13 mouse cellular contexts compared by ENCODE assay signal in the genomic region with DNA sequence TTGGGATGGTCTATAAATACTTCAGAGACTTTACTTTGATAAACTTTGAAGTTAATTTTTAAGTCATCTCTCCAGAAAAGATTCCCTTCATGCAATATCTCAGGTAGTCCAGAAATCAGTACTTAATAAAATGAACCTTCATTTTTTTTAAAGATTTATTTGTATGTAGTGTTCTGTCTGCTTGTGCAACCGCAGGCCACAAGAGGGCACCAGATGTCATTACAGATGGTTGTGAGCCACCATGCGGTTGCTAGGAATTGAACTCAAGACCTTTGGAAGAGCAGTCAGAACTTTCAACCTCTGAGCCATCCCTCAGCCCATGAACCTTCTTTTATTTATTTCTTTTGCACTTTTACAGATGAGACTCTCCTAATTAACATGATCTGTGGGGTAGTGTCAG. TPM values are rescaled to one million over a fixed set of nuclear protein-coding genes. Genes with fewer than 3 reads are reported as not detected.
A peak's percentile ranks its signal among the peaks of the same experiment; 100 is the strongest.
DNase-seq lines count a peak whose midpoint lies in the region; ATAC-seq and TF ChIP-seq lines count a peak whose summit lies in the region.
"Had no signal": no experiment of that assay in that cellular context is flagged by ENCODE, and none has a peak within 500 bp of the region (broad histone marks: within the 10 kb centered on the region; RNA-seq: fewer than 3 reads in every experiment).

No protein-coding gene starts in this region.

- TF ChIP-seq CTCF in layer of hippocampus, adult 2 months (conservative IDR thresholded peaks at IDR 0.05): peak; percentile 61

- DNase-seq in layer of hippocampus, adult 2 months (ENCODE audit: low spot score in 2 of 2): no peak
- no peak for DNase-seq in layer of hippocampus, adult 11-12 months (ENCODE audit: low spot score)
- DNase-seq in 416B (ENCODE audit: low read depth): peak; percentile 26
- DNase-seq in c-Kit-positive CD71-positive TER-119-positive erythroid progenitor cells, embryonic 14.5 days (ENCODE audit: low spot score): peak; percentile 6
- no peak for DNase-seq in layer of hippocampus, postnatal 25 days (ENCODE audit: extremely low spot score in 1 of 2, low spot score in 1 of 2)
- DNase-seq: cerebellum, adult 9-11 months had no signal

- H3K4me3 ChIP-seq in layer of hippocampus, adult 2 months: no peak overlapping the region

- no peak overlapping the region for H3K27ac ChIP-seq in layer of hippocampus, adult 2 months

- ATAC-seq in CD4-positive, CD25-positive, alpha-beta regulatory T cell, adult 4 months: peak; percentile 41
- ATAC-seq in megakaryocyte-erythroid progenitor cell, adult 5-6 weeks (replicated peaks; ENCODE audit: low FRiP score, low TSS enrichment, poor library complexity, severe bottlenecking): no peak
- ATAC-seq in activated CD4-positive, CD25-positive, alpha-beta regulatory T cell, adult 4 months: no peak

RNA-seq across cellular contexts. Expression of a gene that starts 13.8 kb away (rescaled TPM):
- 10 to 100 TPM; 57.2 to 57.3 TPM for total RNA-seq in layer of hippocampus, adult 2 months (2021)
- 10 to 100 TPM; 10.0 to 10.4 TPM for polyA plus RNA-seq in CD4-positive, CD25-positive, alpha-beta regulatory T cell, adult 4 months (2017; shearing (Covaris generic))
- 3.3 and 4.3 TPM in 2 replicates for total RNA-seq in megakaryocyte-erythroid progenitor cell, adult 5-6 weeks (2014; fragmentation: Nextera tagmentation)
- 8.0 and 8.4 TPM in 2 replicates for total RNA-seq in megakaryocyte-erythroid progenitor cell, adult 5-6 weeks (2017)
- total RNA-seq in layer of hippocampus, postnatal 25 days (2021): 10 to 100 TPM; 50.5 to 54.6 TPM
- 10 to 100 TPM; 11.9 to 12.6 TPM for polyA plus RNA-seq in activated CD4-positive, CD25-positive, alpha-beta regulatory T cell, adult 4 months (2017; shearing (Covaris generic))

RNA-seq across cellular contexts. Expression of a gene that starts 37.2 kb away (rescaled TPM):
- total RNA-seq in layer of hippocampus, adult 2 months (2021): not detected
- polyA plus RNA-seq in CD4-positive, CD25-positive, alpha-beta regulatory T cell, adult 4 months (2017; shearing (Covaris generic)): not detected
- total RNA-seq in megakaryocyte-erythroid progenitor cell, adult 5-6 weeks (2014; fragmentation: Nextera tagmentation): not detected in 2 replicates
- total RNA-seq in megakaryocyte-erythroid progenitor cell, adult 5-6 weeks (2017): not detected in 2 replicates
- not detected for total RNA-seq in layer of hippocampus, postnatal 25 days (2021)
- polyA plus RNA-seq in activated CD4-positive, CD25-positive, alpha-beta regulatory T cell, adult 4 months (2017; shearing (Covaris generic)): not detected
- total RNA-seq: hematopoietic stem cell, adult 5-6 weeks; left cerebral cortex, postnatal 14 days had no signal
- polyA plus RNA-seq: kidney, embryonic 16.5 days; lung, embryonic 16.5 days had no signal

RNA-seq across cellular contexts. Expression of a gene that starts 42.7 kb away (rescaled TPM):
- total RNA-seq in layer of hippocampus, adult 2 months (2021): 10 to 100 TPM; 19.5 to 23.9 TPM
- 10 to 100 TPM; 16.1 to 20.8 TPM for polyA plus RNA-seq in CD4-positive, CD25-positive, alpha-beta regulatory T cell, adult 4 months (2017; shearing (Covaris generic))
- 25.1 and 32.6 TPM in 2 replicates for total RNA-seq in megakaryocyte-erythroid progenitor cell, adult 5-6 weeks (2014; fragmentation: Nextera tagmentation)
- total RNA-seq in megakaryocyte-erythroid progenitor cell, adult 5-6 weeks (2017): 22.8 and 31.7 TPM in 2 replicates
- 10 to 100 TPM; 18.7 to 25.9 TPM for total RNA-seq in layer of hippocampus, postnatal 25 days (2021)
- 10 to 100 TPM; 15.6 to 17.7 TPM for polyA plus RNA-seq in activated CD4-positive, CD25-positive, alpha-beta regulatory T cell, adult 4 months (2017; shearing (Covaris generic))

RNA-seq across cellular contexts. Expression of a gene that starts 57.8 kb away (rescaled TPM):
- 1 to 10 TPM; 4.7 to 6.7 TPM for total RNA-seq in layer of hippocampus, adult 2 months (2021)
- 10 to 100 TPM in 1 of 2 experiments, 1 to 10 TPM in 1; 5.3 to 20.4 TPM for polyA plus RNA-seq in CD4-positive, CD25-positive, alpha-beta regulatory T cell, adult 4 months (2017; shearing (Covaris generic))
- total RNA-seq in megakaryocyte-erythroid progenitor cell, adult 5-6 weeks (2014; fragmentation: Nextera tagmentation): 15.5 and 18.6 TPM in 2 replicates
- total RNA-seq in megakaryocyte-erythroid progenitor cell, adult 5-6 weeks (2017): 21.1 and 21.5 TPM in 2 replicates
- 1 to 10 TPM; 4.2 to 5.1 TPM for total RNA-seq in layer of hippocampus, postnatal 25 days (2021)
- polyA plus RNA-seq in activated CD4-positive, CD25-positive, alpha-beta regulatory T cell, adult 4 months (2017; shearing (Covaris generic)): 10 to 100 TPM in 1 of 2 experiments, 1 to 10 TPM in 1; 8.2 to 19.8 TPM

Comparison
In these comparisons a context has a peak if more than half of its experiments do, and no peak if none do; other contexts are left out.
1. DNase-seq: peak in 416B (single experiment) and c-Kit-positive CD71-positive TER-119-positive erythroid progenitor cells, embryonic 14.5 days (single experiment); none in layer of hippocampus, adult 2 months (0 of 2), layer of hippocampus, adult 11-12 months (single experiment) and layer of hippocampus, postnatal 25 days (0 of 2).
2. RNA of a gene that starts 13.8 kb away (total RNA-seq): 57.2 to 57.3 TPM in layer of hippocampus, adult 2 months and 50.5 to 54.6 TPM in layer of hippocampus, postnatal 25 days; 3.3 to 8.4 TPM in megakaryocyte-erythroid progenitor cell, adult 5-6 weeks; every median in the first group is over 4 times any median in the second.